Mouse (Mus musculus) layer of hippocampus, adult 9-10 months (tissue): ENCODE results near the gene Clec2i.
"Not testable (repeated sequence)": the region's sequence is repeated elsewhere in the genome, so short reads cannot be mapped to it uniquely, and the experiment has no call there.

Experiments
- DNase-seq: peaks from one replicate; pipeline ENCODE4 v3.0.0; 2022; ENCODE audit warnings: low spot score

Clec2i gene

GRCm38 (mm10) chr6:128887091-128887790, at the start of gene Clec2i:
Clec2i (plus strand) TSS chr6:128887588.
- not testable (repeated sequence) for DNase-seq

GRCm38 (mm10) chr6:128838342-128839265, 48.8 kb upstream of the Clec2i start:
- DNase-seq: peak; percentile 87

GRCm38 (mm10) chr6:128839266-128839771, 48.1 kb upstream of the Clec2i start:
- DNase-seq: peak; percentile 83

GRCm38 (mm10) chr6:128839921-128840320, 47.5 kb upstream of the Clec2i start:
- DNase-seq: no peak

GRCm38 (mm10) chr6:128840669-128841068, 46.7 kb upstream of the Clec2i start:
- DNase-seq: not testable (repeated sequence)

- DNase-seq: no peak
Observed at GRCm38 (mm10) chr6:128841327-128842089, 45.9 kb upstream of the Clec2i start.

GRCm38 (mm10) chr6:128842356-128842944, 44.9 kb upstream of the Clec2i start:
- DNase-seq: no peak

- peak; percentile 93 for DNase-seq
Observed at GRCm38 (mm10) chr6:128842945-128843478, 44.4 kb upstream of the Clec2i start.

- peak; percentile 49 for DNase-seq
Observed at GRCm38 (mm10) chr6:128843479-128843992, 43.9 kb upstream of the Clec2i start.

GRCm38 (mm10) chr6:128844131-128844530, 43.3 kb upstream of the Clec2i start:
- DNase-seq: no peak

GRCm38 (mm10) chr6:128844586-128845080, 42.8 kb upstream of the Clec2i start:
- DNase-seq: no peak

GRCm38 (mm10) chr6:128845319-128845979, 41.9 kb upstream of the Clec2i start:
- peak; percentile 88 for DNase-seq

- DNase-seq: no peak
Observed at GRCm38 (mm10) chr6:128845998-128846542, 41.3 kb upstream of the Clec2i start.

- no peak for DNase-seq
Observed at GRCm38 (mm10) chr6:128847401-128847800, 40.0 kb upstream of the Clec2i start.

GRCm38 (mm10) chr6:128849902-128850301, 37.5 kb upstream of the Clec2i start:
- no peak for DNase-seq

- no peak for DNase-seq
Observed at GRCm38 (mm10) chr6:128850671-128851070, 36.7 kb upstream of the Clec2i start.

- DNase-seq: no peak
Observed at GRCm38 (mm10) chr6:128851151-128851550, 36.2 kb upstream of the Clec2i start.

- no peak for DNase-seq
Observed at GRCm38 (mm10) chr6:128852766-128853165, 34.6 kb upstream of the Clec2i start.

- peak; percentile 62 for DNase-seq
Observed at GRCm38 (mm10) chr6:128854024-128854820, 33.2 kb upstream of the Clec2i start.
